ENCODE assay signal across 16 mouse cellular contexts in genomic region chr16:31164125-31164524, GRCm38 (mm10).
"Had no signal": no experiment of that assay in that cellular context is flagged by ENCODE, and none has a peak within 500 bp of the region (broad histone marks: within the 10 kb centered on the region; RNA-seq: fewer than 3 reads in every experiment).

No protein-coding gene starts in this region.

- H3K27ac ChIP-seq: kidney, postnatal 0 days; limb, embryonic 15.5 days; liver, embryonic 12.5 days; midbrain, embryonic 15.5 days; neural tube, embryonic 13.5 days had no signal

- DNase-seq: kidney, postnatal 36 days; layer of hippocampus, adult 9-11 months; layer of hippocampus, postnatal 36 days; lung, embryonic 14.5 days; lung, postnatal 10 days; lung, postnatal 4 days; retina, postnatal 1 day; right cerebral cortex, postnatal 4 days; spleen, adult 18-20 months; thymus, adult 18-20 months; thymus, postnatal 25 days had no signal

- H3K4me3 ChIP-seq: limb, embryonic 15.5 days; liver, embryonic 12.5 days; midbrain, embryonic 15.5 days; neural tube, embryonic 13.5 days had no signal

- H3K27me3 ChIP-seq: limb, embryonic 15.5 days; liver, embryonic 12.5 days; midbrain, embryonic 15.5 days; neural tube, embryonic 13.5 days had no signal
